Mouse (Mus musculus) testis, adult 2 months (tissue): Measurements from ENCODE around the gene Nisch.

Experiments used
- CTCF ChIP-seq: fragments of 200-500 bp; IDR thresholded peaks from 2 replicates; pipeline ENCODE4 v1.5.1; 2012; ENCODE audit warnings: low read depth, mild to moderate bottlenecking, inconsistent platforms, low read length, moderate library complexity; ENCODE audit not compliant: control insufficient read depth, insufficient read depth, insufficient replicate concordance
- POLR2A ChIP-seq: fragments of 200-500 bp; IDR thresholded peaks from 2 replicates; pipeline ENCODE4 v1.6.1; 2012; ENCODE audit warnings: low read depth, mild to moderate bottlenecking, inconsistent platforms, low read length, moderate library complexity; ENCODE audit not compliant: control insufficient read depth

DNA sequence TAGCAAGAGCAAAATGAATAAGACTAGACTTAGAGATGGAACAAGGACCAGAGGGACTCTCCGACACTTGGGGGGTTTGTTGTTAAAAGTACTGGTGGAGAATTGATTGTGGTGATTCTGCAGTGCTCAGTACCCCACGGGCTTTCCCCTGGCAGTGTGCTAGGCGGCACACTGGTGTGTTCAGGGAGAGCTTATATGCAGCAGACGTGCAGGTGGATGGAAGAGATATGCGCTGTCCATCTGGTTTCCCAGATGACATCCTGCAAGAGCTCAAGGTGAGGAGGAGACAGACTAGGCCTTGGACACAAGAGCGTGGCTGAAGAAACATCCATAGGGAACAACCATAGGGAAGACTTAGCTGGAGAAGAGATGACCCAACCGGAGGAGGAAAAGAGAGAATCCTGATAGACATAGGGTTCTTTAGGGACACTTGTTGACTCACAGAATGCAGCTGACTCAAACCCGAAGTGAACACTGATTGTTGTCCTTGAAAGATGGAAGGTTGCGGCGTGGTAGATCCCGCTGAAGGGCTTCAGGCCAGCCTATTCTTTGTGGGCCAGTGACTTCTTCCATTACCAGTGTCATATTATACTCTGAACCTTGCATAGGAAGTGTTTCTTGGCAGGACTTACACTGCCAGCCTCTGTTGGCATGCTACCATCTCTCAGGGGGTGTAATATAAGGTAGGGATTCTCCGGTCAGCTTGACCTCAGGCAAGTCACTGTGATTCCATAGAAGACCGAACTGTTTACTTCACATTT, 9.5 kb downstream of the Nisch start:
- TF ChIP-seq CTCF = no peak
- TF ChIP-seq POLR2A = no peak
